Mouse (Mus musculus) layer of hippocampus, adult 2 months (tissue): ENCODE data around the gene Iqcg. TPM values are rescaled to one million over a fixed set of nuclear protein-coding genes. Genes with fewer than 3 reads are reported as not detected.

Experiments
- DNase-seq, 2 experiments: peaks; one replicate each; pipeline ENCODE4 v3.0.0; 2022; ENCODE audit warnings: low spot score in 2 of 2
- H3K27ac ChIP-seq: fragments of 200-600 bp; 2 replicates; pipeline ENCODE4 v1.8.1; 2022
- H3K4me3 ChIP-seq: fragments of 200-600 bp; 2 replicates; pipeline ENCODE4 v1.8.1; 2022; ENCODE audit warnings: mild to moderate bottlenecking
- CTCF ChIP-seq: fragments of 200-600 bp; conservative IDR thresholded peaks from 2 replicates; pipeline ENCODE4 v1.8.1; 2022; ENCODE audit warnings: antibody characterized with exemption, mild to moderate bottlenecking, moderate library complexity
- total RNA-seq, 2 experiments: library from RNA; stranded (reverse); gene quantifications; 2 replicates each; pipeline ENCODE4 v1.2.3; 2021

The Iqcg gene
- total RNA-seq, 2 experiments from 2014 or later: 4.8 to 5.4 TPM

DNA sequence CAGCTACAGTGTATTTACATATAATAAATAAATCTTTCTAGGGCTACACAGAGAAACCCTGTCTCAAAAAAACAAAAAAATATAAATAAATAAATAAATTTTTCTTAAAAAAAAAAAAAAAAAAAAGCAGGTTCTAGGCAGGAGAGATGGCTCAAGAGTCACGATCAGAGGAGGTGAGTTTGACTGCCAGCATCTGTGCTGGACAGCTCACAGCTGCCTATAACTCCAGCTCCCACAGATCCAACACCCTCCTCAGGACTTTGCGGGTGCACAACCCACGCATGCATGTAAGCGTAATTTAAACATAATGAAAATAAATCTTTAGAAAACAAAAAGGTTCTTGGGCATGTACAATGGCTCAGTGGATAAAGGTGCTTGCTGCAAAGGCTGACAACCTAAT is 20.0 kb downstream of the Iqcg start:
- no peak overlapping the region for H3K4me3 ChIP-seq
- no peak for DNase-seq
- no peak overlapping the region for H3K27ac ChIP-seq
- TF ChIP-seq CTCF: no peak

DNA sequence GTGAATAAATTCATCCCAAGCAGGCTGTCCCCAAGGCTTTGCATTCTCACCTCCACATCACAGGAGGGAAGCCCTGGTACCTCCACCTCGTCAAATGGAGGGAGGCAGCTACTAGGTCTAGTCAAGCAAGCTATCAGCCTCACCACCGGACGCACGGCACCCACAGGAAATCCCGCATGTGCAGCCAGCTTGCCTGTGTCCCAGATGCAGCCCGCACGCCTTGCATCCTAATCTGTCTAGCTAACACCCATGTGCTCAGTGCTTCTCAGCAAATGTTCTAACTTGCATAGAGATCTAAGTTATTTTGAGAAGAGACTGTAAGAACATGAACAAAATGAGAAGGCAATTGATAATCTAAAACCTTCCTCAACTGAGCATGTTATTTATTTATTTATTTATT is 29.7 kb downstream of the Iqcg start:
- H3K27ac ChIP-seq: no peak overlapping the region
- no peak for TF ChIP-seq CTCF
- H3K4me3 ChIP-seq: no peak overlapping the region
- DNase-seq: no peak

DNA sequence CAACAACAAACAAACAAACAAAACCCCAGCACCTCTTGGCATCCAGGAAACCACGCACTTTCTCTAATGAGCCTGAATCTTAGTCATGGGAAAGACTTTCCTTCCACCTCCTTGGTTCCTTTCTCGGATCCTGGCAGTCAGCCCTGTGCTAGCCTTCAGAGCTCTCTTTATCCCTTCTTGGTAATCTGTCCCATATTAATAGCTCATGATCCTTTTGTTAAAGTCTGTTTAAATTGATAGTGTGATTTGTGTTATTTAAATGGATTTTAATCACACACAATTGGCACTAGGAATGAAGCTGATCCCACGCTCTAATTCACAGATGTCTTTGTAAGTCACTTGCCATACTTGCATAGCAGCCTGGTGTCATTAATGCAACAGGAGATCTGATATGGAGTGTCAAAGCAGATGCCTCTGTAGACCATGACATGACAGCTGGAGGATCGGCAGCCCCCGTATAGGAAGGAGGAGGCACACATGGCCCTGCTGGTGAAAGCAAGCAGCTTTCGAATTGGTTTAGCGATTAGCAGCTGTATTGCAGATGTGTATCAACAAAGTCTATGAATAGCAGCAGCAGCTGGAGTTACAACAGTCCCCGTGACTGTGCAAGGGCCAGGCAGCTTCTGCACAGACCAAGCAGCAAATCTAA is 31.4 kb downstream of the Iqcg start:
- peak; percentile 44 to 69 for DNase-seq
- Histone ChIP-seq H3K4me3 (no peak overlapping the region), H3K27ac (peak overlapping the region; percentile 77)
- no peak for TF ChIP-seq CTCF

DNA sequence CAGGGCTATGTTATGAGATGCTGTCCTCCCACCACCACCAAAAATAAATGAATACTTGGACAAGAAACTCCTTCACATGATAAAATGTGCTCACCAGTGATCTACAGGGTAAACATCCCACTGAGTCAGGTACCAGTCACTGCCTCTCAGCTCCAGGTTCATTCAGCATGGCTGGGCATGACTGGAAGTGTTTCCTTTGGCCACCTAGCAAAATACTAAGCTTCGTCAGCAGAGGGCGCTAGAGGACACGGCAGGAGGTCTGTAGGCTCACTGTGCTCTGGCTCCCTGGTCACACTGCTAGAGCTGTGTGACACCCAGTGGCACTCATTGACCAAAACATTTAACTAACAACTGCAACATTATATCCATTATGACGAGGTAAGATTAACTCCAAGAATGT is 32.3 kb downstream of the Iqcg start:
- Histone ChIP-seq H3K4me3 (no peak overlapping the region), H3K27ac (no peak overlapping the region; the same call in 1 of the 2 replicates)
- peak; percentile 95 for TF ChIP-seq CTCF
- DNase-seq: peak; percentile 72 to 91

DNA sequence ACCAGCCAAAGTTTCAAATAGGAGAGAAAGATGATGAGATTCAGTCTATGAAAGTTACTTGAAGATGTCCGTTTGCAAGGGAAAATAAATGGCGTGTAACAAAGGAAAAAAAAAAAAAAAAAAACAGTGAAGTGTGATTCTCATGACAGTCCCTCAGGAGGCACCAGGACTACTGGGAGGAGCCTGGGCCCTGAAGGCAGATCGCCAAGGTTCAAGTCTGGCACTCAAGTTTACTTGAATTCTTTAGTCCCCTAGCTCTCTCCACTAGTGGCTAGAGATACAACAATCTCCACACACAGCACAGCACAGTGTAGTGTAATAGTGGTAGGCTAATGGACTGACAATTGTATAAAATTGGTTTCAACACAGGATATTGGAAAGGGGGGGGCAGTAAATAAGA is 34.6 kb downstream of the Iqcg start:
- Histone ChIP-seq H3K27ac (no peak overlapping the region), H3K4me3 (no peak overlapping the region)
- TF ChIP-seq CTCF: no peak
- no peak for DNase-seq

DNA sequence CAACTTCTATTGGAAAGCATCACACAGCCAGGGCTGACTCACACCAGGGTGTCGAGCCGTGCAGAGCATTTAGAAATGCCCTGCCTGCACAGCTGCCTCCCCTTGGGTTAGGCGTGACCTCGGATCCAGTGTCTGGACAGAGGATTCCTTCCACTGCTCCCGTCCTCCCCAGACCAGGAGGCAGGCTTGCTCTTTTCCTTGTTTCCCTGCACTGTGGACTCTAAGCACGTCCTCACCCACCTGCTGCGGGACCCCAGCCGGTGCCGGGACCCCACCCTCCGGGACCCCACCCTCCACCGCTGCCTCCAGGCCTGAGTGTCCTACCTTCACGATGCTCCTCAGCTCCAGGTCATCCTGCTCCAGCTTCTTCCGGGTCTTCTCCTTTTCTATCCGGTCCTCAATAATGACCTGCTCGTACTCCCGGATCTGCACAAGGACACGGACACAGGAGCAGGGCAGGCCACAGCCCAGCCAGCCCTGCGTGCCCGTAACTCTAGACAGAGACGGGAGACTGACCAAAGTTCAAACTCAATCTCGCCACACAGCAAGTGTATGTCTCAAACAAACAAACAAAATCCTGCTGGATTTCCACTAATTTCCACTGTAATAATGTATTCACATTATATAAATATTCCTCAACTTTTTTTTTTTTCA is 36.8 kb downstream of the Iqcg start:
- DNase-seq: no peak
- H3K4me3 ChIP-seq: no peak overlapping the region
- TF ChIP-seq CTCF: no peak
- H3K27ac ChIP-seq: no peak overlapping the region

DNA sequence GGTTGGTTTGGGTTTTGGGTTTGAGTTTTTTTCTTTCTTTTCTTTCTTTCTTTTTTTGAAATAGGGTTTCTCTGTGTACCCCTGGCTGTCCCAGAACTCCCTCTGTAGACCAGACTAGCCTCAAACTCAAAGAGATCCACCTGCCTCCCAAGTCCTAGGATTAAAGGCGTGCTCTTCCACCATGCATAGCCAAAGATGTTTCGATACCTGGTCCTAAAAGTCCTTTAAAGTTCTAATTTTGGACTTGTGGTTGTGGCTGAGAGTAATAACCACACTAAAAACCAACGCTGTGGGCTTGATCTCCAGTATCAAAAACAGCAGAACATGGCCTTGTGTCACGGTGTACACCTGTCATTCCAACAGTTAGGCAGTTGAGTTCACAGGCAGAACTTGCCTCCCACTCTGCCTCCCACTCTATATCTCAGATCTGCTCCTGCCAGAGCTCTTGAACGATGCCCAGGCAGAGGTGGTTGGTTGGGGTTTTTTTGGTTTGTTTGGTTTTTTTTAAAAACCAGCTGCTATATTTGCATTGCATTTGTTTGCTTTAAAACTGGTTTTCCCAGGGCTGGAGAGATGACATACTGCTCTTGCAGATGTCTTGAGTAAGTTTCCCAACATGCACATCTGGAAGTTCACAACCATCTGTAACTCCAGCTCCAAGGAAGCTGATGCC is 38.2 kb downstream of the Iqcg start:
- Histone ChIP-seq H3K4me3 (no peak overlapping the region), H3K27ac (no peak overlapping the region)
- no peak for DNase-seq
- TF ChIP-seq CTCF: no peak

DNA sequence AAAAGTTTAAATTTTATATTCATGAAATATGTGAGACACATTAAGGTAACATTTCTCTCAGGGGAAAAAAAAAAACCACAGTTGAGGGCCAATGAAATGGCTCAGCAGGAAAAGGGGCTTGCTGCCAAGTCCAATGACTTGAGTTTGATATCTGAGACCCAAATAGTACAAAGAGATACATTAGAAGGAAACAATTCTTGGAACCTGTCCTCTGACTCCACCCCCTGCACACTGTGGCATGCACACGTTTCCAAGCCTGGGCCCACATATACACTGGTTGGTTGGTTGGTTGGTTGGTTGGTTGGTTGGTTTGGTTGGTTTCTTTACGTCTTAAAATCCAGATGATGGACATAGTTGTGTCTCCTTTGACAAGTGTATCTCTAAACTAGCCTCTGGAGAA is 40.0 kb downstream of the Iqcg start:
- no peak for DNase-seq
- no peak for TF ChIP-seq CTCF
- Histone ChIP-seq H3K27ac (no peak overlapping the region), H3K4me3 (no peak overlapping the region)

DNA sequence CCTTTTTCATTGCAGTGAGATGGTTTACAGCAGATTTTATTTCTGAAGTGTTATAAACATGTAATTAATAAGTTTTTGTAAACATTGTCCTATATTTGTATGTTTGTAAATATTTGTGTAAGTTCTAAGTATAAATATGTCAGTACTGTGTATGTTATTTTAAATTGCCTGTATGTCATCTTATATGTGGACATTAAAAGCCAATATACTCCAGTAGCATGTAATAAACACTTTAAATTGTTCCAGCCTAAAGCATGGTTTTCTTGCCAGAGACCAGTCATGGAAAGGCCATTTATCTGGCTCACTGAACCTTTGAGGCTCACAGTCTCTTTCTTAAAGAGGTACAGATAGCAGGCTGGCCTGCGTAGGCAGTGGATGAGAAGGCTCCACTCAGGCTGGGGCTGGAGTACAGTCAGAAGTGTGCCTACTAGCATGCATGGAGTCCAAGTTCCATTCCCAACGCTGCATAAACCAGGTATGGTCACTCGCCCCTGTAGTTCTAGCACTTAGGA is 40.6 kb downstream of the Iqcg start:
- Histone ChIP-seq H3K4me3 (no peak overlapping the region), H3K27ac (no peak overlapping the region)
- TF ChIP-seq CTCF: no peak
- DNase-seq: no peak

DNA sequence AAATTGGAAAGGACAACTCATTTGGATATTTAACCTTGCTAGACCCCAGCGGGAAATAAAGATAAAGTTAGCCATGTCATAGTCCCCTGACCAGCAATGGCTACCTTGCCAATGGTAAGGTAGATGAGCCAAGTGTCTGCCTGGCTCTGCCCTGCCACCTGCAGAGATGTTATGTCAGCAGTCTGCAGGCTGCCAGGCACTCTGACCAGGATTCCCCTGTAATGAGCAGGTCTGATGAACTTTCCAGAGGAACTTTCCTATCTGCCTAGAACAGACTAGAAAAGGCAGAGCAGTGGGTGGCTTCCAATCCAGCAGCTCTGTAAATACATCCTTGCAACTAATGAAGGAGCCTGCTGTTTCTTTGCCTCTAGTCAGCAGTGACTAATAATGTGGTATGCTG is 41.1 kb downstream of the Iqcg start:
- Histone ChIP-seq H3K27ac (no peak overlapping the region), H3K4me3 (no peak overlapping the region)
- DNase-seq: no peak
- TF ChIP-seq CTCF: no peak

DNA sequence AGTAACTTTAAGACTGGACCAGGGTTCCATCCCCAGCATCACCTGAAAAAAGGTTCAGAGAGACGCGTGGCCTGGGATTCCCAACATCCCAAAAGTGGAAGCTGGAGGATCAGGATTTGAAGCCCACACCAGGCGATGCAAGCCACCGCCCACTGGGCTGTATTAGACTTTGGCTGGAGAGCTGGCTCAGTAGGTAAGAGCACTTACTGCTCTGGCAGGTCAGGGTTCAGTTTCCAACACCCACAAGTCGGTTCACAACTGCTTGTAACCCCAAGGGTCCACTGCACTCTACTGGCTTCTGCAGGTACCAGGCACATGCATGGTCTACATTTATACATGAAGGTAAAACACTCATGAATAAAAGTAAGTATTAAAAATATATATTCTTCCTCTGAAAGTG is 42.2 kb downstream of the Iqcg start:
- no peak overlapping the region for H3K27ac ChIP-seq
- TF ChIP-seq CTCF: no peak

DNA sequence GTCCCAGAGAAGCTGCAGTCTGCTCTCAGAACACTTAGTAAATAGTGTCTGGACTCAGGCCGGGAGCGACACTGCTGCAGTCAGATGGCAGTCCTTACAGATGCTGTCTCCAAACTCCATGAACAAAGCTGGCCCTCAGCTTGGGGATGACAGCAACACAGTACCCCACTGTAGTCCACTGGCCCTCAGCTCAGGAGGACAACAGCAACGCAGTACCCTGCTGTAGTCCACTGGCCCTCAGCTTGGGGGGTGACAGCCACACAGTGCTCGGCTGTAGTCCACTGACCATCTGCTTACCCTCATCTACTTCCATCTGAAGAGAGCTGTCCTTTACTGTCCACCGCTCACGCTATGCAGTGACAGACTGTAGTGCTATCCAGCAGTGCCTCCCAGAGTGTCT is 45.9 kb downstream of the Iqcg start:
- H3K4me3 ChIP-seq: no peak overlapping the region

More for the DNA sequence above, 42.2 kb downstream of the Iqcg start:
- no peak for DNase-seq
- H3K4me3 ChIP-seq: no peak overlapping the region

DNA sequence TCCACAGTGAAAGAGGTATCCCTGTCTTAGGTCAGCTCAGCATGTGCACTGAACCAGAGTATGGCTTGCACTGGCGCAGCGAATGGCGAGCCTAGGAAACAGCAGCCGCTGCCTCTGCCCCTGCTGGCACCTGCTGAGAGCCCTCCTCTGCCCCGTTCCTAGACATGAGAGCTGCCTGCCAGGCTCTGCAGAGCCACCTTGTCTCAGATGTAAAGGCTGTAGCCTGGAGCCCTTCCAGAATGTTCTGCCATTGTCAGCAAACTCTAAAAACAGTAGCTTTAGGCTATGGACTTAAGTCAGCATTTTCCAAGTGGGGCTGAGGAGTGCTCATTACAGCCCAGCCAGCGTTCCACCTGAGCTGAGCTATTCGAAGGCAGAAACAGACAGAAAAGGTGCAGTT is 48.6 kb downstream of the Iqcg start:
- Histone ChIP-seq H3K27ac (no peak overlapping the region), H3K4me3 (no peak overlapping the region)
- no peak for TF ChIP-seq CTCF
- no peak for DNase-seq

More for the DNA sequence above, 45.9 kb downstream of the Iqcg start:
- no peak for TF ChIP-seq CTCF
- DNase-seq: peak; percentile 18 to 23
- H3K27ac ChIP-seq: no peak overlapping the region
